Mouse (Mus musculus): ENCODE results near the gene Fcor.

DNA sequence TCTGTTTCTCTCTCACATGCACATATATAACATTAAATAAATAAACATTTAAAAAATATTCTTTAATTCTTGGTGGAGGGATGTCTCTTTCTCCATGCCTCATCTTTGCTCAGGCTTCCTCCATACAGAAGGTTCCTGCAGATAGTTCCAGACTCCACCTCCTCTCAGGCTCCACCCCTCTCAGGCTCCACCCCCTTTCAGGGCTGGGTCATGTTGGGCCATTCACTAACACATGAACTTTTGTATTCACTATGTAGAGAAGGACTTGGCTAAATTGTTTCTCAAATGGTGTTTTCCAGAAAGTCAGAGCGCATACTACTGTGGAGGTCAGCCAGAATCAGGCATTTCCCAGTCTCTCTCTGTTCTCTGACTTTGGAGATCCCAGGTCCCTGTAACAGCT lies 29.3 kb upstream of the Fcor start:
- TF ChIP-seq CTCF (conservative IDR thresholded peaks at IDR 0.05; ENCODE audit: insufficient read depth, insufficient read length, low read depth, low read length) (no peak), POLR2A (IDR thresholded peaks at IDR 0.05; ENCODE audit: low read depth, low read length) (no peak)
